Mouse (Mus musculus): ENCODE data around the gene Zc3h18. TPM values are rescaled to one million over a fixed set of nuclear protein-coding genes. Genes with fewer than 3 reads are reported as not detected.

The Zc3h18 gene
- 32.2 TPM for polyA plus RNA-seq (2015; fragmentation: Illumina TruSeq; extraction: RNeasy Lipid Tissue Mini Kit (QIAGEN cat#74804); ENCODE audit: insufficient read depth, low replicate concordance)

GRCm38 (mm10) chr8:122376365-122377231 lies at the start of gene Zc3h18:
Gene Zc3h18 (plus strand): TSS chr8:122376609.

GRCm38 (mm10) chr8:122360696-122361416 lies 15.6 kb upstream of the Zc3h18 start, which contains the start of gene Trhr2:
Gene Trhr2 (minus strand): TSS chr8:122360746.

DNA sequence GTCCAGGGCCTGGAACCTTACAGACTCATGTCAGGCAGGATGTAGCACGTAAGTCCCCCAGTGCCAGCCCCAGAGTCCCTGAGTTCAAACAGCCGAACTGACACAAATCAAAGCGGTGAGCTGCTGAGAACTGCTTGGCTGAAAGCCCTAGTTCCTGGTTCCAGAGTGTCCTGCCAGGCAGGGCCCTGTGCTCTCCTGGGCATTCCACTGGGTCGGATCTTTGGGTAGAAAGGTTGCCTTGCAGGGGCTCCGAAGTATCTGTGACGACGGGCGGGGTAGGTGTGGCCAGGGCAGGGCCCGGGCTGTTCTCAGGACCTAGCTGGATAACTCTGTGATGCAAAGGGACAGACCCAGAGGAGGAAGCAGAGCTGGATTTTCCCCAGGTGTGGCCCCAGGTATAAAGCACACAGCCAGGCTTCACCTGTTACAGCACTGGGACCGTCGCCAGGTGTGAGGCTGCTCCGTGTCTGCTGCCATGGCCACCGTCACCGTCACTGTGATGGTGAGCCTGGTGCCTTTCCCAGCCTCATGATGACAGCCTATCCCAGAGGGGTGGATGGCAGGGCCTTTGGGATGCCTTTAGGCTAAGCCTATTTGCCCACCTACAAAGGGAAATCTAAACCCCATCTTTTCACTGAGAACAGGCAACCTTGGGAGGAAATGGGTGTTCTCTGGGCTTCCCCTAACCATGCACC lies 45.1 kb downstream of the Zc3h18 start, which contains the start of gene Il17c:
TSS of gene Il17c (plus strand) at position 645 of the 695 bp plus-strand sequence.

GRCm38 (mm10) chr8:122432443-122433268 lies 56.2 kb downstream of the Zc3h18 start, which contains the start of gene Cyba:
Gene Cyba (minus strand): TSS chr8:122432930.

DNA sequence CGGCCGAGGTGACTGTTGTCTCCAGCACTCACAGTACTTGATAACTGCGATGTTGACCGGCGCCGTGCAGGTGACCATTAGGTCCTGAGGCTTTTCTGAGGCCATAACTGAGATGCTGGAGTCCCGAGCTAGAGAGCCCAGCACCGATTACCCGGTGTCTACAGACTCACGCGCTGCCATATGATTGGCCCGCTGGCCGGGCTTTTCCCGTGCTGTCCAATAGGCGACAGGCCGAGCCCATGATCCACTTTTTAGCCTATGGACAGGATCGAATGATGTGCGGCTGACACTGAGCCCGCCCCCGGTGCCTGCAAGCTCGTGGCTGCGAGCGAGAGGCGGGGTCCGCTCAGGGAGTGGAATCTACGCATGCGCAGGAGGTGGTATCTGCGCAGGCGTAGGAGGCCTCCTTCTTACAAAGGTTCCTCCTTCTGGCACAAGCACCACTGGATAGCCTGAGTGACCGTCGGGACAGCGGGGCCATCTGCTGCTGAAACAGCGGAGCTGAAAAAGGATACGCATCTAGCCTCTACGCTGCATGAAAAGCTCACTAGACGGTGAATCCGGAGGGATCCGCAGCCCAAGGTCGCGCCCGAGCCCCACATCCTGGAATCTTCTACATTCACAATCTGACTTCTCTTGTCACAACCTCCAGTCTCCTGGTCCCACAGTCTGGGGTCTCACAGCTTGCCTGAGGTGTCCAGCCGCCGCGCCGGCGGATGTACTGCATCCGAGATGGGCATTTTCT lies 67.0 kb downstream of the Zc3h18 start, which contains the start of gene Mvd:
TSS of gene Mvd (minus strand) at position 161 of the 745 bp plus-strand sequence.

DNA sequence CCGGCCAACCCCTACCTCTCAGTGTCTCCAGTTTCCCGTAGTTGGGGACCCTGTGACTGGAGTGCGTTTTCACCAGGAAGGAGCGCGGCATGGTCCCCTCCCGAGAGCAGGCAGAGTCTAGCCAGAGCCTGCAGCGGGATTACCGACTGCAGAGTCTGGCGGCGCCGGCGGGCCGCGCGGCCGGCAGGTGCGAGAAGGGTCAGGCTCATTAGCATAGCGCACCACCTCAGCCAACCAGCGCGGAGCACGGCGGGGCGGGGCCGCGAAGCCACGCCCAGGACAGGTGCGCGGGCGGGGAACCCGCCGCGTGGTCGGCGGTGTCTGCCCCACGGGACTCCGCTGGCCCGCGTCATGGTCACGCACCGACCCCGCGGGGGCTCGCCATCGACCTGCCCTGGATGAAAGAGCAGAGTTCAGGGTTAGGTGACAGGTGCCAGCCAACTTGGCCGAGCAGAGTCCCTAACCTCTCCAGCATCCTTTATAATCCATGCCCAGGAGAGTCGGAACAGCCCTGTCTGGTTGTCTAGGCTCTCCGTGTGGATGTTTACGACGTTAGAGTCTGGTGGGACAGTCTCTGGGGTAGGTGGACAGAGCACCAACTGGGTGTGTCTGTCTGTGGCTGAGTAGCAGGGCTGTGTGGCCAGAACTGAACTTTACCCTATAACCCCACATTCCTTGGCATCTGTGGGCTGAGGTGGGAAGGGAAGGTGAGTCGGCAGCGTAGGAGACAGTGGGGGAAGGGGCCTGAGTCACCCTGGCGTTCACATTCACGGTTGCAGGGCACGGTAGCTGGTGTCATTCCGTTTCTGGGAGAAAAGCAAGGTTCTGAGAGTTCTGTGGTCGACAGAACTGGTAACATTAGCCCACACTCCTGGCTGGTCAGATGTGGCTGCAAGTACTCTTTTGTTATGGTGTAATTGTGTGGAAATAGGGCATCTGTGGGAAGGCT lies 84.4 kb downstream of the Zc3h18 start, which contains the start of gene Snai3:
TSS of gene Snai3 (minus strand) at position 210 of the 949 bp plus-strand sequence.

Other genes with a start within 250 kb of the Zc3h18 start
- gene Zfpm1, start 94.5 kb upstream of the Zc3h18 start, polyA plus RNA-seq (2015; fragmentation: Illumina TruSeq; extraction: RNeasy Lipid Tissue Mini Kit (QIAGEN cat#74804); ENCODE audit: insufficient read depth, low replicate concordance) = 2.2 TPM
- not detected for gene Trhr2, start 15.9 kb upstream of the Zc3h18 start, polyA plus RNA-seq (2015; fragmentation: Illumina TruSeq; extraction: RNeasy Lipid Tissue Mini Kit (QIAGEN cat#74804); ENCODE audit: insufficient read depth, low replicate concordance)
- not detected for gene Il17c, start 45.4 kb downstream of the Zc3h18 start, polyA plus RNA-seq (2015; fragmentation: Illumina TruSeq; extraction: RNeasy Lipid Tissue Mini Kit (QIAGEN cat#74804); ENCODE audit: insufficient read depth, low replicate concordance)
- 98.4 TPM for gene Cyba, start 56.3 kb downstream of the Zc3h18 start, polyA plus RNA-seq (2015; fragmentation: Illumina TruSeq; extraction: RNeasy Lipid Tissue Mini Kit (QIAGEN cat#74804); ENCODE audit: insufficient read depth, low replicate concordance)
- 1.9 TPM for gene Mvd, start 66.8 kb downstream of the Zc3h18 start, polyA plus RNA-seq (2015; fragmentation: Illumina TruSeq; extraction: RNeasy Lipid Tissue Mini Kit (QIAGEN cat#74804); ENCODE audit: insufficient read depth, low replicate concordance)
- 1.5 TPM for gene Snai3, start 84.1 kb downstream of the Zc3h18 start, polyA plus RNA-seq (2015; fragmentation: Illumina TruSeq; extraction: RNeasy Lipid Tissue Mini Kit (QIAGEN cat#74804); ENCODE audit: insufficient read depth, low replicate concordance)
- 17.7 TPM for gene Rnf166, start 99.5 kb downstream of the Zc3h18 start, polyA plus RNA-seq (2015; fragmentation: Illumina TruSeq; extraction: RNeasy Lipid Tissue Mini Kit (QIAGEN cat#74804); ENCODE audit: insufficient read depth, low replicate concordance)
- 12.3 TPM for gene Ctu2, start 99.5 kb downstream of the Zc3h18 start, polyA plus RNA-seq (2015; fragmentation: Illumina TruSeq; extraction: RNeasy Lipid Tissue Mini Kit (QIAGEN cat#74804); ENCODE audit: insufficient read depth, low replicate concordance)
- 22.3 TPM for gene Piezo1, start 174.7 kb downstream of the Zc3h18 start, polyA plus RNA-seq (2015; fragmentation: Illumina TruSeq; extraction: RNeasy Lipid Tissue Mini Kit (QIAGEN cat#74804); ENCODE audit: insufficient read depth, low replicate concordance)
- gene Cdt1, start 191.4 kb downstream of the Zc3h18 start, polyA plus RNA-seq (2015; fragmentation: Illumina TruSeq; extraction: RNeasy Lipid Tissue Mini Kit (QIAGEN cat#74804); ENCODE audit: insufficient read depth, low replicate concordance) = 12.6 TPM
- 20.1 TPM for gene Aprt, start 200.3 kb downstream of the Zc3h18 start, polyA plus RNA-seq (2015; fragmentation: Illumina TruSeq; extraction: RNeasy Lipid Tissue Mini Kit (QIAGEN cat#74804); ENCODE audit: insufficient read depth, low replicate concordance)
- 10.4 TPM for gene Galns, start 234.9 kb downstream of the Zc3h18 start, polyA plus RNA-seq (2015; fragmentation: Illumina TruSeq; extraction: RNeasy Lipid Tissue Mini Kit (QIAGEN cat#74804); ENCODE audit: insufficient read depth, low replicate concordance)
- 39.3 TPM for gene Trappc2l, start 235.0 kb downstream of the Zc3h18 start, polyA plus RNA-seq (2015; fragmentation: Illumina TruSeq; extraction: RNeasy Lipid Tissue Mini Kit (QIAGEN cat#74804); ENCODE audit: insufficient read depth, low replicate concordance)
- not detected for gene Pabpn1l, start 246.1 kb downstream of the Zc3h18 start, polyA plus RNA-seq (2015; fragmentation: Illumina TruSeq; extraction: RNeasy Lipid Tissue Mini Kit (QIAGEN cat#74804); ENCODE audit: insufficient read depth, low replicate concordance)